Mouse (Mus musculus) hindbrain, embryonic 15.5 days (tissue): Measurements from ENCODE around the gene Bub1b. TPM values are rescaled to one million over a fixed set of nuclear protein-coding genes. Genes with fewer than 3 reads are reported as not detected.
A peak's percentile ranks its signal among the peaks of the same experiment; 100 is the strongest.

ENCODE experiments used
- ATAC-seq: fragments of 200-750 bp; cut with Nextera tagmentation; 2 replicates; pipeline ENCODE4 v1.8.0; 2017; ENCODE audit warnings: low read depth, moderate number of reproducible peaks, moderate TSS enrichment; ENCODE audit not compliant: low FRiP score
- H3K27ac ChIP-seq: fragments of 300-500 bp; sonication (generic); replicated peaks from 2 replicates; pipeline ENCODE4 v1.5.1; 2015; ENCODE audit warnings: mild to moderate bottlenecking, inconsistent platforms
- H3K27me3 ChIP-seq: fragments of 300-500 bp; sonication (generic); 2 replicates; pipeline ENCODE4 v1.6.1; 2015; ENCODE audit warnings: control low read depth, inconsistent platforms
- H3K36me3 ChIP-seq: fragments of 300-500 bp; sonication (generic); 2 replicates; pipeline ENCODE4 v1.6.1; 2015; ENCODE audit warnings: control low read depth, inconsistent platforms
- H3K4me1 ChIP-seq: fragments of 300-500 bp; sonication (generic); replicated peaks from 2 replicates; pipeline ENCODE4 v1.6.1; 2015; ENCODE audit warnings: control low read depth, inconsistent platforms
- H3K4me2 ChIP-seq: fragments of 300-500 bp; sonication (generic); 2 replicates; pipeline ENCODE4 v1.6.1; 2015; ENCODE audit warnings: moderate library complexity, mild to moderate bottlenecking, inconsistent platforms
- H3K4me3 ChIP-seq: fragments of 300-500 bp; sonication (generic); 2 replicates; pipeline ENCODE4 v1.5.1; 2015; ENCODE audit warnings: mild to moderate bottlenecking, inconsistent platforms
- H3K9ac ChIP-seq: fragments of 300-500 bp; sonication (generic); 2 replicates; pipeline ENCODE4 v1.6.1; 2015; ENCODE audit warnings: inconsistent platforms
- H3K9me3 ChIP-seq: fragments of 300-500 bp; sonication (generic); 2 replicates; pipeline ENCODE4 v1.6.1; 2016; ENCODE audit warnings: control low read depth, inconsistent platforms
- WGBS: fragments of 180-500 bp; shearing (Covaris S2); methylation state at CpG from one replicate; pipeline ENCODE4 v1.1.7; 2015; 5-methylcytosine and 5-hydroxymethylcytosine counted together
- polyA plus RNA-seq: library from polyadenylated mRNA; unstranded; fragments of >200 nt; fragmentation: Nextera tagmentation; extraction: Ambion mirVana; gene quantifications from 2 replicates; pipeline ENCODE4 v1.2.1, GENCODE M21; 2015

Bub1b gene
- polyA plus RNA-seq, 1 experiment from 2014 or later: 15.3 TPM

- no peaks in the 10 kb centered on the region for H3K27me3 ChIP-seq
- H3K9me3 ChIP-seq: no peaks in the 10 kb centered on the region
- H3K27ac ChIP-seq: no peak overlapping the region
- H3K4me1 ChIP-seq: peaks cover 32% of the 10 kb centered on the region
- 45% methylated on average over 4 of the region's 4 CpGs for WGBS
- no peaks in the 10 kb centered on the region for H3K36me3 ChIP-seq
- no peak overlapping the region for H3K4me3 ChIP-seq
- no peak overlapping the region for H3K4me2 ChIP-seq
- no peak for ATAC-seq
- no peak overlapping the region for H3K9ac ChIP-seq
Measured at GRCm38 (mm10) chr2:118658457-118658856, 60.4 kb downstream of the Bub1b start.

DNA sequence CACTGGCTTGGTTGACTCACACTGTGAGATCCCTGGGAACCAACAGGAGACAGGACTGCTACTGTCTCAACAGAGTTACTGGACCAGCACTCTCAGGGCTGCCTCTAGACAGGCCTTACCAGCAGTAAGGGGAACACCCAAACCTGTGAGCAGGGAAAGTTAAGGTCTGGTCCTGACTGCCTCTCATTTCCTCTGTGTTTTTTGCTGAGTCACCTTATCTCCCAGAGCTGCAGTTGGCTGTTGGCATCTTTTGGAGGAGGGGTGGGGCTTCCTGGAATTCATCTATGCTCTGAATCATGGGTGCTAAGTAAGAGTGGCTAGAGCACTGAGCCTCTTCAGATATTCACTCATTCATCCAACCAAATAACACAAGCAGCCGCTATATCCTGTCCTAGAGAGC, 61.1 kb downstream of the Bub1b start:
- Histone ChIP-seq H3K9me3 (no peaks in the 10 kb centered on the region), H3K4me3 (no peak overlapping the region), H3K4me2 (no peak overlapping the region), H3K9ac (no peak overlapping the region), H3K27ac (no peak overlapping the region), H3K4me1 (peaks cover 38% of the 10 kb centered on the region), H3K27me3 (no peaks in the 10 kb centered on the region), H3K36me3 (no peaks in the 10 kb centered on the region)
- 82% methylated on average over 1 of the region's 1 CpGs for WGBS
- ATAC-seq: no peak

DNA sequence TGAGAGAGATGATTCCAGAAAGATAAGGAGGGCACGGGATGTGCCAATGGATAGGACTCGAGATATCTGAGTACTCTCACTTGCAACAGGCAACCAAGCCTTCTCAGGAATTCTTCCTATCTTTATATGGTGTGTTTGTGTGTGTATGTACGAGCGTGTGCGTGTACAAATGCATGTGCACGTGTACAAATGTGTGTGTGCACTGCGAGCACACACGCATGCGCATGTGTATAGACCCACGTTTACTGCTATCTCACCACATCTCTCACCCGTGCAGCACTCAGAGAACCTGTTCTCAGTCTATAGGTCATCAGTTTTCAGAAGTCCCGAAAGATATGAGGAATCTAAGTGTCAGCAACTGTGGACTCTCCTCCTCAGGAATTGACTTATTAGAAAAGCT, 61.5 kb downstream of the Bub1b start:
- 86% methylated on average over 12 of the region's 12 CpGs for WGBS
- Histone ChIP-seq H3K4me3 (peak overlapping the region; percentile 39; the same call in 1 of the 2 replicates), H3K9me3 (no peaks in the 10 kb centered on the region), H3K4me1 (peaks cover 39% of the 10 kb centered on the region), H3K27ac (0 out of 2 replicates have a peak overlapping the region, but pooled peaks have one; percentile 75), H3K36me3 (no peaks in the 10 kb centered on the region), H3K4me2 (peak overlapping the region; percentile 59), H3K27me3 (no peaks in the 10 kb centered on the region), H3K9ac (no peak overlapping the region)
- ATAC-seq: no peak

GRCm38 (mm10) chr2:118659998-118660452, 62.0 kb downstream of the Bub1b start:
- Histone ChIP-seq H3K27me3 (no peaks in the 10 kb centered on the region), H3K9ac (peak overlapping the region; percentile 48), H3K36me3 (no peaks in the 10 kb centered on the region), H3K4me3 (peak overlapping the region; percentile 39), H3K4me2 (peak overlapping the region; percentile 59), H3K9me3 (no peaks in the 10 kb centered on the region), H3K4me1 (peaks cover 45% of the 10 kb centered on the region), H3K27ac (peak overlapping the region; percentile 75)
- peak; percentile 79 for ATAC-seq
- WGBS: 2% methylated on average over 4 of the region's 4 CpGs

- Histone ChIP-seq H3K4me2 (no peak overlapping the region), H3K27ac (no peak overlapping the region), H3K9ac (no peak overlapping the region), H3K4me1 (peaks cover 59% of the 10 kb centered on the region), H3K36me3 (no peaks in the 10 kb centered on the region), H3K27me3 (no peaks in the 10 kb centered on the region), H3K9me3 (no peaks in the 10 kb centered on the region), H3K4me3 (no peak overlapping the region)
- no peak for ATAC-seq
- WGBS: 90% methylated on average over 9 of the region's 9 CpGs
Measured at GRCm38 (mm10) chr2:118661891-118662290, 63.9 kb downstream of the Bub1b start.

GRCm38 (mm10) chr2:118662902-118663803, 65.1 kb downstream of the Bub1b start, which contains the start of gene Pak6:
Gene Pak6 (plus strand): TSS chr2:118663303.
- H3K9me3 ChIP-seq: no peaks in the 10 kb centered on the region
- peaks cover 60% of the 10 kb centered on the region for H3K4me1 ChIP-seq
- H3K36me3 ChIP-seq: no peaks in the 10 kb centered on the region
- H3K27me3 ChIP-seq: no peaks in the 10 kb centered on the region
- WGBS: 2% methylated on average over 35 of the region's 37 CpGs
- ATAC-seq: peak; percentile 52
- peak within 1 kb of the TSS; percentile 58 for H3K9ac ChIP-seq
- peak within 1 kb of the TSS; percentile 83 for H3K27ac ChIP-seq
- H3K4me3 ChIP-seq: peak within 1 kb of the TSS; percentile 49
- H3K4me2 ChIP-seq: peak within 1 kb of the TSS; percentile 67

DNA sequence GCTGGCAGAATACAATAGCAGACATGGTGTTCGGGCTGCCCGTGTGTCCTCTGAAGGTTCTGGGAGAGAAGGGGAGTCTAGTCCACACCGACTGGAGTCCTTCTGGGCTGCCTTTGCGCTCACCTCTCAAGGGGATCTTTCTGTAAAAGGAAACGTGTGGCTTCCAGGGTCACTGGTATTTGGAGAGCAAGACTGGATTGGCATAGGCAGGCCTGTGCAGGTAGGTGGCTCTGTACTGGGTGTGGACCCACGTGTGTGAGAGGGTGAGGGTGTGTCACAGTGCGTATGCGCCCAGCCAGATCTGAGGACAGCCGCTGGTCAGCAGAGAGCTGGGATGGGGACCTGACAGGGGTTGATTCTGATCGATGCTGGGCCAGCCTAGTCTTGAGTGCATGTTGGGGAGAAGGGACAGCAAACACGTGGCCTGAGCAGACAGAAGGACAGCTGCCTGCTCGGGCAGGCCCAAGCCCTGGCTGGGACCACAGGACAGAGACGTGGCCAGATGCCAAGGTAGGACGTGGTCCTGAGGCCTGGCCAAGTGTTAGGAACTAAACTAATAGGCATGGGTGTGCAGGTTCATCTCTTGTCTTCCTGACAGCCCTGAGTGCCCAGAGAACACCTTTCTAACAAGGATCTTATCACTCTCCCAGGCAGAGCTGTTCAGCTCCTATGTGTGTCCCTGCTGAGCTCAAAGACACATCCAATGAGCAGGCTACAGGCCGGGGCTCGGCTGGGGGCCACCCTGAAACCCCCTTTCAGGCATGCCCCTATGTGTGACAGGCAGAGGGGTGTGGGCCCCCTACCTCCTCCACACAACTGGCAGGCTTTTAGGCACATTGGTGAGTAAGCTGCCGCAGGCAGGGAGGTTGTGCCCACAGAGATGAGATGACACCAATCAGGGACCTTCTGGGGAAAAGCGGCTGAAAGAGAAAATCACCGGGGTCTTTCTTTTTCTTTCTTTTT, 66.1 kb downstream of the Bub1b start:
- H3K4me1 ChIP-seq: peaks cover 60% of the 10 kb centered on the region
- ATAC-seq: peak; percentile 59
- peak overlapping the region; percentile 83 for H3K27ac ChIP-seq
- H3K4me2 ChIP-seq: peak overlapping the region; percentile 67
- no peaks in the 10 kb centered on the region for H3K9me3 ChIP-seq
- peak overlapping the region; percentile 58 for H3K9ac ChIP-seq
- WGBS: 38% methylated on average over 19 of the region's 19 CpGs
- H3K36me3 ChIP-seq: no peaks in the 10 kb centered on the region
- H3K4me3 ChIP-seq: peak overlapping the region; percentile 49
- H3K27me3 ChIP-seq: no peaks in the 10 kb centered on the region

DNA sequence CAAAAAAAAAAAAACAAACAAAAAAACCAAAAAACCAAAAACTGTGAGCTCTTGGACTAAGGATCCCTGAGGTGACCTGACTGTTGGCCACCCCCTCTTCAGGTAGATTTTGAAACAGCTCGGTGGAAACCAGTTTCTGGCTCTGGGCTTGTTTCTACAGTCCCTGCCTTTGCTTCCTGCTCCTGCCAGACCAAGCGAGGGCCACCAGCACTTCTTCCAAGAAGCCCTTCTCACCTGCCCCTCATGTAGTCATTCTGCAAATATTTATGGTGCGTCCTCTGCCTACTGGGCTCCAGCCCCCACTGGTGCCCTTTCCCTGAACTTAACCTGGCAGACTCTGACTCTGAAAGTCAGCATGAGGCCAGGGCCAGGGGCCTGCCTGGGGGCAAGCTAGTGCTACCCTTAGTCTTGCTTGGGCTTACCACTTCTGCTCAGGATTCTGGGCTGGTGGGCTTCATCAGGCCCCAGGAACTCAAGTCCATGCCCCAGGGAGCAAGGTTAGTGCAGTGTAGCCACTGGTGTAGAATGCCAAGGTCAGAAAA, 67.0 kb downstream of the Bub1b start:
- H3K9me3 ChIP-seq: no peaks in the 10 kb centered on the region
- H3K27ac ChIP-seq: no peak overlapping the region
- H3K4me2 ChIP-seq: peak overlapping the region; percentile 67
- whole genome bisulfite sequencing: 76% methylated on average over 3 of the region's 3 CpGs
- H3K4me3 ChIP-seq: peak overlapping the region; percentile 49; the same call in 1 of the 2 replicates
- no peak for ATAC-seq
- H3K4me1 ChIP-seq: peaks cover 60% of the 10 kb centered on the region
- H3K36me3 ChIP-seq: no peaks in the 10 kb centered on the region
- no peaks in the 10 kb centered on the region for H3K27me3 ChIP-seq
- no peak overlapping the region for H3K9ac ChIP-seq

GRCm38 (mm10) chr2:118665616-118666015, 67.6 kb downstream of the Bub1b start:
- Histone ChIP-seq H3K36me3 (no peaks in the 10 kb centered on the region), H3K9ac (no peak overlapping the region), H3K4me3 (peak overlapping the region; percentile 49; the same call in 1 of the 2 replicates), H3K27me3 (no peaks in the 10 kb centered on the region), H3K9me3 (no peaks in the 10 kb centered on the region), H3K4me1 (peaks cover 55% of the 10 kb centered on the region), H3K4me2 (peak overlapping the region; percentile 67), H3K27ac (no peak overlapping the region)
- WGBS: 89% methylated on average over 4 of the region's 4 CpGs
- ATAC-seq: no peak

- H3K27me3 ChIP-seq: no peaks in the 10 kb centered on the region
- H3K4me2 ChIP-seq: peak overlapping the region; percentile 67; the same call in 1 of the 2 replicates
- H3K9me3 ChIP-seq: no peaks in the 10 kb centered on the region
- no peak overlapping the region for H3K4me3 ChIP-seq
- H3K9ac ChIP-seq: no peak overlapping the region
- H3K4me1 ChIP-seq: peaks cover 53% of the 10 kb centered on the region
- ATAC-seq: no peak
- no peaks in the 10 kb centered on the region for H3K36me3 ChIP-seq
- no peak overlapping the region for H3K27ac ChIP-seq
- WGBS: 74% methylated on average over 5 of the region's 5 CpGs
Measured at GRCm38 (mm10) chr2:118667181-118667580, 69.2 kb downstream of the Bub1b start.

DNA sequence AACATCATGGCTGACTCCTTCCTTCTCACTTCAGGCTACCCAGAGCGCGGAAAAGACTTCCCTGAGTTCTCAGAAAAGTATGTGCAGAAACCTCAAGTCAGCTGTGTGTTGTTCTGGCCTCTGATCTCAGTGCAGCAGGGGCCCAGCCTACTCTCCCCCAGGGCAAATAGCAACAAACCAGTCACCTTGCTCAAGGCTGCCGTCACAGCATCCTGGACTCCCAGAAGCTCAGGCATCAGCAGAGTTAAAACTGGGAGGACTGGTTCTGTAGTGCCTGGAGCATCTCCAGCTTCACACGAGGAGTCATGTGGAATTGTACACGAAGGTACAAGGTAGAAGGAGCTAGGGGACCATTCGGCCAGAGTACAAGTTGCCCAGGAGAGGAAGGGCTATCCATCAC, 71.2 kb downstream of the Bub1b start:
- 72% methylated on average over 6 of the region's 6 CpGs for WGBS

More for the DNA sequence above, 71.2 kb downstream of the Bub1b start:
- ATAC-seq: no peak
- Histone ChIP-seq H3K9me3 (no peaks in the 10 kb centered on the region), H3K36me3 (no peaks in the 10 kb centered on the region), H3K27me3 (0 out of 2 replicates have a peak, but pooled peaks cover 5% of the 10 kb centered on the region), H3K9ac (no peak overlapping the region), H3K4me2 (no peak overlapping the region), H3K27ac (no peak overlapping the region), H3K4me3 (no peak overlapping the region), H3K4me1 (peaks cover 38% of the 10 kb centered on the region)
